Mouse (Mus musculus): ENCODE data around the gene Mrps2. TPM values are rescaled to one million over a fixed set of nuclear protein-coding genes. Genes with fewer than 3 reads are reported as not detected.

Mrps2 gene
- polyA plus RNA-seq, 1 experiment from 2014 or later: 26.5 TPM

- Histone ChIP-seq H3K4me1 (ENCODE audit: insufficient read depth) (no peaks in the 10 kb centered on the region), H3K36me3 (replicated peaks; ENCODE audit: insufficient read depth, low read length) (no peaks in the 10 kb centered on the region), H3K27ac (ENCODE audit: low read depth) (no peak overlapping the region), H3K4me3 (ENCODE audit: low read depth, low read length) (no peak overlapping the region), H3K4me2 (ENCODE audit: low read depth, low read length) (no peak overlapping the region), H3K9me3 (ENCODE audit: low read length) (no peaks in the 10 kb centered on the region), H3K9ac (replicated peaks) (no peak overlapping the region), H3K27me3 (ENCODE audit: insufficient read depth, low read length) (no peaks in the 10 kb centered on the region)
- DNase-seq: no peak
- no peak for ATAC-seq
- TF ChIP-seq CTCF (IDR thresholded peaks at IDR 0.05; ENCODE audit: low read depth) (no peak), EP300 (IDR thresholded peaks at IDR 0.05; ENCODE audit: low read depth) (no peak)
- 71% methylated on average over 20 of the region's 20 CpGs for WGBS (ENCODE audit: insufficient replicate concordance)
Measured at GRCm38 (mm10) chr2:28479208-28480204, 11.6 kb downstream of the Mrps2 start.

GRCm38 (mm10) chr2:28483861-28484260 is 16.0 kb downstream of the Mrps2 start:
- TF ChIP-seq CTCF (IDR thresholded peaks at IDR 0.05; ENCODE audit: low read depth): no peak
- TF ChIP-seq EP300 (IDR thresholded peaks at IDR 0.05; ENCODE audit: low read depth): no peak
- ATAC-seq (no peak), DNase-seq (no peak)
- Histone ChIP-seq H3K27ac (ENCODE audit: low read depth) (no peak overlapping the region), H3K27me3 (ENCODE audit: insufficient read depth, low read length) (no peaks in the 10 kb centered on the region), H3K9me3 (ENCODE audit: low read length) (no peaks in the 10 kb centered on the region), H3K36me3 (replicated peaks; ENCODE audit: insufficient read depth, low read length) (no peaks in the 10 kb centered on the region), H3K4me2 (ENCODE audit: low read depth, low read length) (no peak overlapping the region), H3K9ac (replicated peaks) (no peak overlapping the region), H3K4me3 (ENCODE audit: low read depth, low read length) (no peak overlapping the region), H3K4me1 (ENCODE audit: insufficient read depth) (no peaks in the 10 kb centered on the region)
- WGBS (ENCODE audit: insufficient replicate concordance): 43% methylated on average over 2 of the region's 2 CpGs

GRCm38 (mm10) chr2:28494521-28494920 is 26.7 kb downstream of the Mrps2 start:
- Histone ChIP-seq H3K36me3 (replicated peaks; ENCODE audit: insufficient read depth, low read length) (no peaks in the 10 kb centered on the region), H3K9me3 (ENCODE audit: low read length) (no peaks in the 10 kb centered on the region), H3K27me3 (ENCODE audit: insufficient read depth, low read length) (no peaks in the 10 kb centered on the region), H3K27ac (ENCODE audit: low read depth) (no peak overlapping the region), H3K4me2 (ENCODE audit: low read depth, low read length) (no peak overlapping the region), H3K4me3 (ENCODE audit: low read depth, low read length) (no peak overlapping the region), H3K4me1 (ENCODE audit: insufficient read depth) (no peaks in the 10 kb centered on the region), H3K9ac (replicated peaks) (no peak overlapping the region)
- DNase-seq (no peak), ATAC-seq (no peak)
- TF ChIP-seq CTCF (IDR thresholded peaks at IDR 0.05; ENCODE audit: low read depth) (no peak), EP300 (IDR thresholded peaks at IDR 0.05; ENCODE audit: low read depth) (no peak)
- WGBS (ENCODE audit: insufficient replicate concordance): 68% methylated on average over 2 of the region's 2 CpGs

GRCm38 (mm10) chr2:28495207-28495756 is 27.4 kb downstream of the Mrps2 start:
- WGBS (ENCODE audit: insufficient replicate concordance): 67% methylated on average over 14 of the region's 14 CpGs

DNA sequence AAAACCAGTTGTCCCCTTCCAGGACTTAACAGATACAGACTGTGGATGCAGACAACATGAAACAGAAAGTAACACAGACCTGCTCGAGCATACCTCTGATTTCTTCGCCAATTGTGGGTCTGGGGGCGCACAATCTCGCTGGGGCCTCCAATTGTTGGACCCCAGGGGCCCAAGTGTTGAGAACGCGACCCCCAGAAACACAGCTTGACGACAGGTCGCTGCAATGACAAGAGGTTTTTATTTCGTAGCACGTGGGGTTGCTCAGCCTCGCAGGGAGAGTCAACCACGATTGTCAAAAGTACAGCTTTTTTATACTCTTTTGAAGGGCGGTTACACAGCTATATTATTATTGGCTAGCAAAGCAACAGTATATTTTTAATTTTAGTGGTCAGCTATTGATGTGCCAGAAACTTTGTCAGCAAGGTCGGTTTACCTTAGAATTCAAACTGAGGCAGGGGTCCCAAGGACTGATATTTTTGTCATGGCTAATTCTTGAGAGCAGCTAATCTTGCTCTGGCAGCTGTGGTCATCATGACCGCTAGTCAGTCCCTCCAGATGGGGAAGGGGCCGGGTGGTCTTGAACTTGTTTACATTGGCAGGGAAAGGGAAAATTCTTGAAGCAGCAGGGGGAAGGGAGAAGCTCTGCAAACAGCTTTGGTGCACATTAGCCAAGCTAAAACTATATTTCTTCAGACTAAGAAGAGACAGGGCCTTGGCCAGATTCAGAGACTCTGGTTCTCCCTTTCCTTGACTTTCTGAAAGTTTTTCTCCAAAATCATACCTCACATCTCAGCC is 28.1 kb downstream of the Mrps2 start:
- DNase-seq (no peak), ATAC-seq (no peak)
- Histone ChIP-seq H3K4me3 (ENCODE audit: low read depth, low read length) (no peak overlapping the region), H3K4me1 (ENCODE audit: insufficient read depth) (no peaks in the 10 kb centered on the region), H3K36me3 (replicated peaks; ENCODE audit: insufficient read depth, low read length) (no peaks in the 10 kb centered on the region), H3K4me2 (ENCODE audit: low read depth, low read length) (no peak overlapping the region), H3K9me3 (ENCODE audit: low read length) (no peaks in the 10 kb centered on the region), H3K9ac (replicated peaks) (no peak overlapping the region), H3K27me3 (ENCODE audit: insufficient read depth, low read length) (no peaks in the 10 kb centered on the region), H3K27ac (ENCODE audit: low read depth) (no peak overlapping the region)
- TF ChIP-seq EP300 (IDR thresholded peaks at IDR 0.05; ENCODE audit: low read depth) (no peak), CTCF (IDR thresholded peaks at IDR 0.05; ENCODE audit: low read depth) (no peak)
- 74% methylated on average over 16 of the region's 16 CpGs for WGBS (ENCODE audit: insufficient replicate concordance)

More at GRCm38 (mm10) chr2:28495207-28495756, 27.4 kb downstream of the Mrps2 start:
- H3K9ac ChIP-seq (replicated peaks): no peak overlapping the region
- no peaks in the 10 kb centered on the region for H3K4me1 ChIP-seq (ENCODE audit: insufficient read depth)
- no peaks in the 10 kb centered on the region for H3K36me3 ChIP-seq (replicated peaks; ENCODE audit: insufficient read depth, low read length)
- peak; percentile 40 for TF ChIP-seq CTCF (IDR thresholded peaks at IDR 0.05; ENCODE audit: low read depth)
- no peak for TF ChIP-seq EP300 (IDR thresholded peaks at IDR 0.05; ENCODE audit: low read depth)
- H3K4me2 ChIP-seq (ENCODE audit: low read depth, low read length): no peak overlapping the region
- H3K4me3 ChIP-seq (ENCODE audit: low read depth, low read length): no peak overlapping the region
- H3K27ac ChIP-seq (ENCODE audit: low read depth): no peak overlapping the region
- no peaks in the 10 kb centered on the region for H3K27me3 ChIP-seq (ENCODE audit: insufficient read depth, low read length)
- no peaks in the 10 kb centered on the region for H3K9me3 ChIP-seq (ENCODE audit: low read length)
- DNase-seq: no peak
- no peak for ATAC-seq

- H3K9me3 ChIP-seq (ENCODE audit: low read length): no peaks in the 10 kb centered on the region
- H3K27ac ChIP-seq (ENCODE audit: low read depth): no peak within 1 kb of the TSS
- H3K9ac ChIP-seq (replicated peaks): no peak within 1 kb of the TSS
- no peak within 1 kb of the TSS for H3K4me3 ChIP-seq (ENCODE audit: low read depth, low read length)
- no peaks in the 10 kb centered on the region for H3K36me3 ChIP-seq (replicated peaks; ENCODE audit: insufficient read depth, low read length)
- TF ChIP-seq EP300 (IDR thresholded peaks at IDR 0.05; ENCODE audit: low read depth): no peak
- no peak for TF ChIP-seq CTCF (IDR thresholded peaks at IDR 0.05; ENCODE audit: low read depth)
- no peaks in the 10 kb centered on the region for H3K27me3 ChIP-seq (ENCODE audit: insufficient read depth, low read length)
- WGBS (ENCODE audit: insufficient replicate concordance): 70% methylated on average over 5 of the region's 5 CpGs
- H3K4me1 ChIP-seq (ENCODE audit: insufficient read depth): no peaks in the 10 kb centered on the region
- no peak within 1 kb of the TSS for H3K4me2 ChIP-seq (ENCODE audit: low read depth, low read length)
- ATAC-seq: no peak
- no peak for DNase-seq
Measured at GRCm38 (mm10) chr2:28496671-28497070, 28.8 kb downstream of the Mrps2 start, which contains the start of gene Gbgt1. Gene Gbgt1 (plus strand): TSS chr2:28496891.

Measured in liver, postnatal 0 days (tissue).